Mouse (Mus musculus) kidney, postnatal 36 days (tissue): Measurements from ENCODE around the gene Tex14.
"Not testable (repeated sequence)": the region's sequence is repeated elsewhere in the genome, so short reads cannot be mapped to it uniquely, and the experiment has no call there.

Experiments
- DNase-seq, 2 experiments: peaks; one replicate each; pipeline ENCODE4 v3.0.0; 2021 to 2022; ENCODE audit warnings: mixed read lengths in 2 of 2

The Tex14 gene

DNA sequence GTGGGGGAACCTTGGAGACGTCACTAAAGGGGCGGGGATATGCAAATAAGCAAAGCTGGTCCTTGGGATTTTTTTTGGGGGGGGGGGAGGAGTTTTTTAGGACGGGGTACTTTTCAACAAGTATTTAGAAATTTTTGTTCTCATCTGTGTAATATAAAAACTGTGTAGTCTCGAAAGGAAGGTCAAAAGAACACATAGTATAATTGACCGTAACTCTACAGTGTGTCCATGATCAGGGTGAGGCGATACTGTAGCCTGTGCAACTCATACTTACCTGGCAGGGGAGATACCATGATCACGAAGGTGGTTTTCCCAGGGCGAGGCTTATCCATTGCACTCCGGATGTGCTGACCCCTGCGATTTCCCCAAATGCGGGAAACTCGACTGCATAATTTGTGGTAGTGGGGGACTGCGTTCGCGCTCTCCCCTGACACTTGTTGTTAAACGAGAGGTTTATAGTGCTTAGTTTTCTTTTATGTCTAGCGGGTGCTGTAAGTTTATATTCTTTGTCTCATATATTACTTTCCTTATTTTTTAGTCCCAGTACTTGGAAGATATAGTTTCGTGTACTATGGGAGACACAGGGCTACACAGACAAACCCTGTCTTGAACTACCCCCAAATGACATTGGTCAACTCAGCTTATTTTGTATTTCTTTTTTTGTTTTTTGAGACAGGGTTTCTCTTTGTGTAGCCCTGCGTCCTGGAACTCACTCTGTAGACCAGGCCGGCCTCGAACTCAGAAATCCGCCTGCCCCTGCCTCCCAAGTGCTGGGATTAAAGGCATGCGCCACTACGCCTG lies 21.8 kb downstream of the Tex14 start:
- DNase-seq, result peak; percentile 90 to 91

DNA sequence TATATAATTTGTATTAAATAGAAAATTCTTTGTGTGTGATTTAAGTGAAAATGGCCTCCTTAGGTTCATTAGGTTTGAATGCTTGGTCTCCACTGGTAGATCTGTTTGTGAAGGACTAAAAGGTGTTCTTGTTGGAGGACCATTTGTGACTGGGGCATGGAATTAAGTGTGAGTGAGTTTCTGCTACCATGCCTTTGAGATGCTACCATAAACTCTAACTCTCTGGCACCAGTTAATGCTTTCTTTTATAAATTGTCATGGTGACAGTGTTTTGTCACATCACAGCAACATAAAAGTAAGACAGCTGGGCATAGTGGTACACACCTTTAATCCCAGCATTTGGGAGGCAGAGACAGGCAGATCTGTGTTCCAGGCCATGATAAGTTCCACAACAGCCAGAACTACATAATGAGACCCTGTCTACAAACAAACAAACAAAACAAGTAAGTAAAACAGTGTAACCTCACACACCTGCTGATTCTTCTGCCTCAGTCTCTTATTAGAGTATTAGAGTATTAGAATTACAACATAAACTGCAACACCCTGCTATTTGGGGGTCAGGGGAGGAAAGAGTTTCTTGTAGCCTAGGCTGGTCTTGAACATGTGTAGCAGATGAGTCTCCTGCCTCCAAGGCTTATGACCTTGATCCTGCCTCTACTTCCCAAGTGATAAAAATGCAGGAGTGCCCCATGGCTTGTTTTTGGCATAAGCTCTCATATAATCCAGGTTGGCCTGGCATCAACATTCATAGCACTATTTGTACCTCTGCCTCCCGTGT lies 22.6 kb downstream of the Tex14 start:
- DNase-seq, result no peak

DNA sequence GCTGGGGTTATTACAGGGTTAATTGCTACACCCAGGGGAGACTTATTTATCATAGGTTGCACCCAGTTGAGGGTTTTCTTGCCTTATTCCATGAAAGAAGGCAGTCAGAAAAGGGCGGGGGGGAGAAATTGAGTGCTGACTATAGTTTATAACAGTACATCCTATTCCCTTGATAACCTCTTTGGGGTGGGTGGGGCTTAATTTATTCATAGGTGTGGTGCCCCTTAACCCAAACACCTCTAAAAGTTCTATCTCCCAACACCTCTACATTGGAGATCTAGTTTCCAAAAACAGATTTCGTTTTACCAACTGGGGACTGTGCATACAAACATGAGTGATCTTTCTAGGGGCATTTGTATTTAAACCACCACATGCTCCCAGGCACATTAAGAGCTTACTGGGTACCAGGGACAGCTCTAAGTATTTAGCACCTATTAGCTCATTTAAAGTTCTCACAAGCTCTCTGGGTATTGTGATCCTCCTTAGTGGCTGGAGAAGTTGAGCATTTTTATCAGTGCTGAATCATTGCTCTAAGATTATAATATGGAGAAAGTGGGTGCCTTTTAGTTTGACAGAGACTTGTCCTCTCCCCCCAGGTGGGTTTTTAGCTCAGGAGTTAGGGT lies 23.3 kb downstream of the Tex14 start:
- DNase-seq, result no peak

DNA sequence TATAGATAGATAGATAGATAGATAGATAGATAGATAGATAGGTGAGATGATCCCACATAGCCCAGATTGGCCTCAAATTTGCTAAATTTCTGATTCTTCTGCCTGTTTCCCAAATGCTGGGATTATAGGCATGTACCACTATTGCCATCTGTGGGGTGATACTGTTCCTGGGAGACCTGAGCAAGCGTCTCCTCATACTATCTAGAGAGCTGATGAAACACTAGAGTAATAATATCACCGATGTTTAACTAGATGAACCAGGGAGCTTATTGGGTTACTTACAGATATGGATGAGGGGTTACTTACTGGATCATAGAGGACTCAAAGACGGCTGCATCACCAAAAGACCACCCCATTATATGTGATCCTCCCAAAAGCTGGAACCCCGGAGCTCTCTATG lies 24.5 kb downstream of the Tex14 start:
- no peak for DNase-seq

- no peak for DNase-seq
Measured at GRCm38 (mm10) chr11:87430374-87430773, 25.5 kb downstream of the Tex14 start.

DNA sequence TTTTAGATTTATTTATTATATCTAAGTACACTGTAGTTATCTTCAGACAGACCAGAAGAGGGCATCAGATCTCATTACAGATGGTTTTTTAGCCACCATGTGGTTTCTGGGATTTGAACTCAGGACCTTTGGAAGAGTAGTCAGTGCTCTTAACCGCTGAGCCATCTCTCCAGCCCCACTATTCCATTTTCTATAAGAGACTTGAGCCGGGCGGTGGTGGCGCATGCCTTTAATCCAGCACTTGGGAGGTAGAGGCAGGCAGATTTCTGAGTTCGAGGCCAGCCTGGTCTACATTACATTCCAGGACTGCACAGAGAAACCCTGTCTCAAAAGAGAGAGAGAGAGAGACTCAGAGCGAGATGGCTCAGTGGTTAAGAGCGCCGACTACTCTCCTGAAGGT lies 26.9 kb downstream of the Tex14 start:
- DNase-seq, result not testable (repeated sequence)

GRCm38 (mm10) chr11:87432447-87432846 lies 27.6 kb downstream of the Tex14 start:
- no peak for DNase-seq

- DNase-seq, result no peak
Measured at GRCm38 (mm10) chr11:87432933-87433669, 28.2 kb downstream of the Tex14 start.

GRCm38 (mm10) chr11:87435107-87435506 lies 30.2 kb downstream of the Tex14 start:
- not testable (repeated sequence) for DNase-seq

DNA sequence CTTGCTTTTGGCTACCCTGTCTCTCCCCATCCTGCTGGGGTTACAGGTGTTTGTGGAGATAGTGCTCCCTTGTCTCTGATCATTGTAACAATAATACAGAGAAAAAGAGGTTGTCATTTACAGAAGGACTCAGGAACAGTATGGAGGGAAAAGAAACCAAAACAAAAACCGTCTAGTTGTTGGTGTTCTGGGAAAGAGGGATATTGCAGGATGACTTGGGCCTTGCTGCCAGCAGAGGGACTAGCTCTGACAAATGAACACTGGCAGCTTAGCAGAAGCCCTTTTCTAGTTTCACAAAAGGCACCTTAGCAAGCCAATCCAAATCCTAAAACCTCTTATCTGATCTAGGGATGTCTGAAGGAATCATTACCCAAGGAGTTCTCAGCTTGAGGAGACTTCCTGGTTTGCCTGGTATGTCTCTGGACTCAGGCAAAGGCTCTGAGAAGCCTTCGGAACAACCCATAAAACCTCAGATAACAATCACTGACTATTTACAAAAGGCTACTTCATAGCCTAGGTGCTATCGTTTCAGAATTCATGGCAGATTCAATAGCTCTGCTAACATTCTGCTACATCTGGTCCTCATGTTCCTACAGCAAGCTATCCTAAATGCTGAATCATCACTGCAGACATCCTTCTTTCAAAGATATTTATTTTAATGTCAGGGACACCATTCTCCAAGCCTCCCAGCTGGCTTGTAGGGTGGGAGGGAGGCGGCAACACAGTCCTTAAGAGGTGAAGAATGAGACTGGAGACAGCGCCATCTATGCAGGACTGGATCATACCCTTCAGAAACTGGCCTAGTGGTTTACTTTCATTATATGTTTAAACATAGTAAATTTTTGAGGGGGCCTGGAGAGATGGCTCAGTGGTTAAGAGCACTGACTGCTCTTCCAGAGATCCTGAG lies 31.7 kb downstream of the Tex14 start:
- no peak for DNase-seq

- DNase-seq, result no peak
Measured at GRCm38 (mm10) chr11:87439796-87440420, 35.0 kb downstream of the Tex14 start.

- DNase-seq, result peak; percentile 81
Measured at GRCm38 (mm10) chr11:87442643-87443372, 37.9 kb downstream of the Tex14 start.

GRCm38 (mm10) chr11:87443373-87443883 lies 38.6 kb downstream of the Tex14 start:
- peak; percentile 53 to 63 for DNase-seq

GRCm38 (mm10) chr11:87444056-87444455 lies 39.2 kb downstream of the Tex14 start:
- DNase-seq, result not testable (repeated sequence)

GRCm38 (mm10) chr11:87444735-87445428 lies 40.0 kb downstream of the Tex14 start:
- DNase-seq, result no peak

DNA sequence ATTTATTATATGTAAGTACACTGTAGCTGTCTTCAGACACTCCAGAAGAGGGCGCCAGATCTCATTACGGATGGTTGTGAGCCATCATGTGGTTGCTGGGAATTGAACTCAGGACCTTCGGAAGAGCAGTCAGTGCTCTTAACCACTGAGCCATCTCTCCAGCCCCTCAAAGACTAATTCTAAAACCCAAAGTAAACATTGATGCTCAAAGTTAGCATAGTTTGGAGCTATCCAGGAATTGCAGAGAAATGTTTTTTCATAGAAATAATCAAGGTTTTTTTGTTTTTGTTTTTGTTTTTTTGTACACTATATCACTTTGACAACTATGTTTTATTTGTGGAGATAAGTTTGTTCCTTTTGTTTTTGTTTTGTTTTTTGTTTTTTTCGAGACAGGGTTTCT lies 40.7 kb downstream of the Tex14 start:
- DNase-seq, result not testable (repeated sequence)

- no peak for DNase-seq
Measured at GRCm38 (mm10) chr11:87446159-87446558, 41.3 kb downstream of the Tex14 start.

DNA sequence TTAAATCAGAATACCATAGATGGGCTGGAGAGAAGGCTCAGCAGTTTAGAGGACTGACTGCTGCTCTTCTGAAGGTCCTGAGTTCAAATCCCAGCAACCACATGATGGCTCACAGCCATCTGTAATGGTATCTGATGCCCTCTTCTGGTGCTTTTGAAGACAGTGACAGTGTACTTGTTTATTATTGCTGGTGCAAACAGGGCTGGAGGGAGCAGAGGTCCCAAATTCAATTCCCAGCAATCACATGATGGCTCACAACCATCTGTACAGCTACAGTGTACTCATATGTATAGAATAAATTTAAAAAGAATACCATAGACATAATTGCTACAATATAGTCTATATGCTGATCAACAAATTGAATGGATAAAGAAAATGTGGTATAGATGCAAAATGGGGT lies 42.6 kb downstream of the Tex14 start:
- DNase-seq, result no peak

DNA sequence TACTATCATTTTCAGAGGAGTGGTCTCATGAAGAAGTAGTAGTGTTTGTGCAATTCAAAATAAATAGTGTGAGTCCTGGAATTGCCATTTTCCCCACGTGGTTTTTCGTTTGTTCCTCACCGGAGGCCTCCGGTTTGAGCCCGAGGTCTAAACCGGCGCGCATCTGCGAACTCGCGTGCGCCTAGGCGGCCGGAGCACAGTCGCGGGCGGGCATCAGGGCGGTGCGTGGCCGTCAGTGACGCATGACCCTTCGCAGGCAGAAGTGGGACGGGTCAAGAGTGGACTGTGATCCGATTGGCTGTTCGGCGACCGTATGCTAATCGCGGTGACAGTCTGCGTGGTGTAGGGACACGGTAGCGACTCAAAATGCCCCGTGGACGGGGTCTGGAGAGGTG lies 43.2 kb downstream of the Tex14 start:
- DNase-seq, result peak; percentile 94 to 97
